Mouse (Mus musculus): ENCODE data around the gene Sphkap. TPM values are rescaled to one million over a fixed set of nuclear protein-coding genes. Genes with fewer than 3 reads are reported as not detected.

Sphkap gene
- total and polyA plus RNA-seq, 3 experiments = 0.26 to 1.7 (median 0.68) TPM

DNA sequence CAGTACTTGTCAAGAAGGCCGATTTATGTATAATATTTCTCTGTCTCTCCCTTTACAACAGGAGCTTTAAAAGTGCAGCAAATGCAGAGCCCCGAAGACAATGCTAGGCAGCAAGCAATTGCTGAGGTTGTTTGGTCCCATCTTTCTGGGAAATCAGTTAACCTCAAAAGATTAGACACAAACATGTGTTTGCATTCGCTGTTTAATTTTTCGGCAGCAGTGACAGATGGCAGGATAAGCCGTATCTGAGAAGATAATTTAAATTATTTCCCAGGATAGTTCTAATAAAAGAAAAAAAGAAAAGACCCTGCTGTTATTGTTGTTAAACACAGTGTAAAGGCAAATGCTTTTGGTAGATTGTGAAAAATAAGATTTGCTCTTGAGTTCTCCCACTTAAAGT lies 41.5 kb downstream of the Sphkap start:
- H3K27ac ChIP-seq = no peak overlapping the region
- 82% methylated on average over 5 of the region's 5 CpGs for WGBS
- H3K9ac ChIP-seq (ENCODE audit: low read depth, low read length) = no peak overlapping the region
- H3K4me1 ChIP-seq (ENCODE audit: control insufficient read depth, insufficient read depth, low read length) = no peaks in the 10 kb centered on the region
- TF ChIP-seq CTCF (IDR thresholded peaks at IDR 0.05) = no peak
- TF ChIP-seq POLR2A (IDR thresholded peaks at IDR 0.05; ENCODE audit: insufficient read depth, low read depth, low read length) = no peak
- no peak for TF ChIP-seq EP300 (IDR thresholded peaks at IDR 0.05; ENCODE audit: insufficient read depth, low read depth, low read length)
- no peaks in the 10 kb centered on the region for H3K36me3 ChIP-seq (ENCODE audit: control insufficient read depth, insufficient read depth, low read length)
- DNase-seq = no peak
- no peak overlapping the region for H3K4me3 ChIP-seq
- no peaks in the 10 kb centered on the region for H3K79me2 ChIP-seq (replicated peaks; ENCODE audit: control insufficient read depth, insufficient read depth, low read length)
- intact Hi-C loops (cut with DNase I) = no loop called here
- H3K27me3 ChIP-seq (ENCODE audit: control insufficient read depth, insufficient read depth, low read length) = no peaks in the 10 kb centered on the region

DNA sequence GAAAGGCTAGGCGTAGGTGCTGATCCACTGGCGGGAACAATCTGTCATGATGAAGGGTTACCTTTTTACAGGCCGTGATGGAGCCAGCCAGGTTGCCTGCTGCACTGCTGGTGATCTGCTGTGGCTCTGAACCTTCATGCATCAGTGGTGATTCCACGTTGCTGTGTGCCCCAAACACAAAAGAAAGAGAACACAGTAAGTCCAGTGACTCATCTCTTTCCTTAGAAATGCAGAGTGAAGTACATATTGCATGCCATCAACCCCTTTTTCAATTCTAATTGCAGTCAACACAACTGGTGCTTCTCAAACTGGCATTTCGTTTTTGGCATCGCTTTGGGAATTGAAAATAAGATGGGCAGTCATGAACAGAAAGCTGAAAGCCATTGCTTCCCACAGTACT lies 45.8 kb downstream of the Sphkap start:
- intact Hi-C loops (cut with DNase I) = no loop called here
- Histone ChIP-seq H3K4me3 (no peak overlapping the region), H3K79me2 (replicated peaks; ENCODE audit: control insufficient read depth, insufficient read depth, low read length) (no peaks in the 10 kb centered on the region), H3K27me3 (ENCODE audit: control insufficient read depth, insufficient read depth, low read length) (no peaks in the 10 kb centered on the region), H3K27ac (no peak overlapping the region), H3K36me3 (ENCODE audit: control insufficient read depth, insufficient read depth, low read length) (no peaks in the 10 kb centered on the region), H3K9ac (ENCODE audit: low read depth, low read length) (no peak overlapping the region), H3K4me1 (ENCODE audit: control insufficient read depth, insufficient read depth, low read length) (no peaks in the 10 kb centered on the region)
- TF ChIP-seq POLR2A (IDR thresholded peaks at IDR 0.05; ENCODE audit: insufficient read depth, low read depth, low read length) (no peak), EP300 (IDR thresholded peaks at IDR 0.05; ENCODE audit: insufficient read depth, low read depth, low read length) (no peak), CTCF (IDR thresholded peaks at IDR 0.05) (no peak)
- no peak for DNase-seq
- WGBS = 75% methylated on average over 6 of the region's 6 CpGs

DNA sequence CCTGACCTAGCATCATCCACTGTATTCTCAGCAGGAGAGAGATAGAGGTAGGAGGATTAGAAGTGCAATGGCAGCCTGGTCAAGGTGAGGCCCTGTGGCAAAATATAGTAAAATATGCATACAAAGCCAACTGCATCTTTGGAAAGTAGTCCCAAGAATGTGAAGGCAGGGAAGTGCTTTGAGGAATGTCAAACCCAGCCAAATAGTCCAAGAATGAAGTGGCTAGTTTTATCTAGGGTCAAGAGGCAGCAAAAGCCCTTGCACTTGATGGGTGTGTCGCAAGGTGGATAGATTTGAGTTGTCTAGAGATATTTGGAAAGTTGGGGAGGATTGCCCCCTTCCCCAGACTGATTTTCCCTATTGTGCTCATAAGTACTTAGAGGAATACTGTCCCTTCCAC lies 61.5 kb downstream of the Sphkap start:
- TF ChIP-seq CTCF (IDR thresholded peaks at IDR 0.05) (no peak), EP300 (IDR thresholded peaks at IDR 0.05; ENCODE audit: insufficient read depth, low read depth, low read length) (no peak), POLR2A (IDR thresholded peaks at IDR 0.05; ENCODE audit: insufficient read depth, low read depth, low read length) (no peak)
- Histone ChIP-seq H3K4me3 (no peak overlapping the region), H3K27me3 (ENCODE audit: control insufficient read depth, insufficient read depth, low read length) (no peaks in the 10 kb centered on the region), H3K36me3 (ENCODE audit: control insufficient read depth, insufficient read depth, low read length) (no peaks in the 10 kb centered on the region), H3K4me1 (ENCODE audit: control insufficient read depth, insufficient read depth, low read length) (0 out of 2 replicates have a peak, but pooled peaks cover 1% of the 10 kb centered on the region), H3K79me2 (replicated peaks; ENCODE audit: control insufficient read depth, insufficient read depth, low read length) (no peaks in the 10 kb centered on the region), H3K9ac (ENCODE audit: low read depth, low read length) (no peak overlapping the region), H3K27ac (no peak overlapping the region)
- DNase-seq = no peak
- intact Hi-C loops (cut with DNase I) = no loop called here
- WGBS = 53% methylated on average over 1 of the region's 1 CpGs

DNA sequence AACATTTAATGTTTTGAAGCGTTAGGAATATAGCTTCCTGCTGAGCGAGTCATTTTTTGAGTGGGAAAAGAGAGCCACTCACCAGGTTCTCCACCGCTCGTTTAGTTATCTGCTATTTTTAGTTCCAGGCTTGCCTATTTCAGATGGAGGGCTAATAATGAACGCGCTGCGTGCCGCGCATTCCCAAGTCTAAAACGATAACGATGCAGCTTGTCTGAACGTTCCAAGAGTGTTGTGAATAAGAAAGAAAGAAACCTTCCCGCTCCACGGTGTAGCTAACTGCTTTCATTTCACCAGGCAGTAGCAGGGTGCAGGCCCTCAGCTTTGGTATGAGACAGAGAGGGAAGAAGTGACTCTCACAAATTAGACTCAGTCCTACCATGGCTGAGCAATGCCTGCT lies 62.4 kb downstream of the Sphkap start:
- no peaks in the 10 kb centered on the region for H3K79me2 ChIP-seq (replicated peaks; ENCODE audit: control insufficient read depth, insufficient read depth, low read length)
- DNase-seq = peak; percentile 6 to 16
- no peaks in the 10 kb centered on the region for H3K27me3 ChIP-seq (ENCODE audit: control insufficient read depth, insufficient read depth, low read length)
- no peak overlapping the region for H3K4me3 ChIP-seq
- no peak for TF ChIP-seq EP300 (IDR thresholded peaks at IDR 0.05; ENCODE audit: insufficient read depth, low read depth, low read length)
- no peak for TF ChIP-seq CTCF (IDR thresholded peaks at IDR 0.05)
- 0 out of 2 replicates have a peak, but pooled peaks cover 1% of the 10 kb centered on the region for H3K4me1 ChIP-seq (ENCODE audit: control insufficient read depth, insufficient read depth, low read length)
- H3K9ac ChIP-seq (ENCODE audit: low read depth, low read length) = no peak overlapping the region
- 36% methylated on average over 14 of the region's 14 CpGs for WGBS
- no peaks in the 10 kb centered on the region for H3K36me3 ChIP-seq (ENCODE audit: control insufficient read depth, insufficient read depth, low read length)
- no peak overlapping the region for H3K27ac ChIP-seq
- intact Hi-C loops (cut with DNase I) = no loop called here

DNA sequence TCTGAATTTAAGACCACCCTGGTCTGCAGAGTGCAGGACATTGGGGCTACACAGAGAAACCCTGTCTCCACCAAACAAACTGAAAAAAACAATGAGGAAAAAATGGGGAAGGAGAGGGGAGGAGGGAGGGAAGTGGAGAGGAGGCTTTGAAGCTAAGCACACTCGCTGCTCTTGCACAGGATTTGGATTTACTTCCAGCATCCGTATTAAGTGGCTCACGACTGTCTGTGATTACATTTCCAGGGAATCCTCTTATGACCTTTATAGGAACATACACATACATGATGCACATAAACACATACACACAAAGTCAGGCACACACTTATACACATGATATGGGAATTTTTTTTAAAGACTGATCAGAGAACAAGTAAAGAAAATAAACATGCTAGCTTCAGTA lies 62.9 kb downstream of the Sphkap start:
- Histone ChIP-seq H3K4me1 (ENCODE audit: control insufficient read depth, insufficient read depth, low read length) (0 out of 2 replicates have a peak, but pooled peaks cover 1% of the 10 kb centered on the region), H3K79me2 (replicated peaks; ENCODE audit: control insufficient read depth, insufficient read depth, low read length) (no peaks in the 10 kb centered on the region), H3K36me3 (ENCODE audit: control insufficient read depth, insufficient read depth, low read length) (no peaks in the 10 kb centered on the region), H3K9ac (ENCODE audit: low read depth, low read length) (no peak overlapping the region), H3K27me3 (ENCODE audit: control insufficient read depth, insufficient read depth, low read length) (no peaks in the 10 kb centered on the region), H3K27ac (no peak overlapping the region), H3K4me3 (no peak overlapping the region)
- intact Hi-C loops (cut with DNase I) = no loop called here
- no peak for DNase-seq
- 27% methylated on average over 3 of the region's 3 CpGs for WGBS
- TF ChIP-seq EP300 (IDR thresholded peaks at IDR 0.05; ENCODE audit: insufficient read depth, low read depth, low read length) (no peak), CTCF (IDR thresholded peaks at IDR 0.05) (no peak), POLR2A (IDR thresholded peaks at IDR 0.05; ENCODE audit: insufficient read depth, low read depth, low read length) (no peak)

DNA sequence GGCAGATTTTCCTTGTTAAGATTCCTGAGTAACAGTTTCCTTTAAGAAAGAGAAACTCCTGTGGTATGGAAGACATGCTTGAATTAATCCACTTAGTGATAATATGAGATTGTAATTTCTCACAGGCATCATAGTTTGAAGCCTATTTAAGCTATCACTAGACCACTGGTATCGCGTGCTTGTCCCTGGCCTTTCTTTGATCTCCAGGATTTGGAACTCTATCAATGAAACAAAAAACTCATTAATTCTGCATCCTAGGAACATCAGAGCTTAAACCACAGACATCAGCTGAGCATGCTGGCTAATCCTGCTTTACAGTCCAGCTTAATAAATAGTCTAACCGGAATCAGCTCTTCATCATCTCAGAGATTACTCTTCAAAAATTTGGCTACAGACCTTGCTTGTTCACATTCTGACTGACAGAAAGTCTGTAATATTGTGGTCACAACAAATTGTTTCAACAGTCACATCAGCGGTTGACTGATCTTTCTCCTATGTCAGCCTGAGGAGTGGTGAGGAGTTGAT lies 65.2 kb downstream of the Sphkap start:
- intact Hi-C loops (cut with DNase I) = no loop called here
- DNase-seq = no peak
- no peaks in the 10 kb centered on the region for H3K36me3 ChIP-seq (ENCODE audit: control insufficient read depth, insufficient read depth, low read length)
- H3K9ac ChIP-seq (ENCODE audit: low read depth, low read length) = no peak overlapping the region
- H3K79me2 ChIP-seq (replicated peaks; ENCODE audit: control insufficient read depth, insufficient read depth, low read length) = no peaks in the 10 kb centered on the region
- H3K27me3 ChIP-seq (ENCODE audit: control insufficient read depth, insufficient read depth, low read length) = no peaks in the 10 kb centered on the region
- no peak for TF ChIP-seq POLR2A (IDR thresholded peaks at IDR 0.05; ENCODE audit: insufficient read depth, low read depth, low read length)
- 0 out of 2 replicates have a peak, but pooled peaks cover 1% of the 10 kb centered on the region for H3K4me1 ChIP-seq (ENCODE audit: control insufficient read depth, insufficient read depth, low read length)
- no peak overlapping the region for H3K4me3 ChIP-seq
- H3K27ac ChIP-seq = no peak overlapping the region
- 88% methylated on average over 4 of the region's 4 CpGs for WGBS
